Mouse (Mus musculus) lung, embryonic 15.5 days (tissue): ENCODE results near the gene Myo1a. TPM values are rescaled to one million over a fixed set of nuclear protein-coding genes. Genes with fewer than 3 reads are reported as not detected.
"Not testable (repeated sequence)": the region's sequence is repeated elsewhere in the genome, so short reads cannot be mapped to it uniquely, and the experiment has no call there.

Experiments
- ATAC-seq: fragments of 200-750 bp; cut with Nextera tagmentation; 2 replicates; pipeline ENCODE4 v1.8.0; 2017; ENCODE audit warnings: moderate number of reproducible peaks, borderline replicate concordance; ENCODE audit not compliant: low FRiP score, low TSS enrichment; ENCODE audit errors: extremely low read depth
- H3K27ac ChIP-seq: fragments of 300-500 bp; sonication (generic); 2 replicates; pipeline ENCODE4 v1.5.1; 2015; ENCODE audit warnings: moderate library complexity, mild to moderate bottlenecking, inconsistent platforms
- H3K27me3 ChIP-seq: fragments of 300-500 bp; sonication (generic); 2 replicates; pipeline ENCODE4 v1.6.1; 2015; ENCODE audit warnings: inconsistent platforms
- H3K36me3 ChIP-seq: fragments of 300-500 bp; sonication (generic); 2 replicates; pipeline ENCODE4 v1.6.1; 2015; ENCODE audit warnings: inconsistent platforms
- H3K4me1 ChIP-seq: fragments of 300-500 bp; sonication (generic); 2 replicates; pipeline ENCODE4 v1.6.1; 2015; ENCODE audit warnings: inconsistent platforms
- H3K4me2 ChIP-seq: fragments of 300-500 bp; sonication (generic); 2 replicates; pipeline ENCODE4 v1.6.1; 2015; ENCODE audit warnings: inconsistent platforms, mild to moderate bottlenecking, moderate library complexity
- H3K4me3 ChIP-seq: fragments of 300-500 bp; sonication (generic); 2 replicates; pipeline ENCODE4 v1.5.1; 2015; ENCODE audit warnings: mild to moderate bottlenecking, inconsistent platforms
- H3K9ac ChIP-seq: fragments of 300-500 bp; sonication (generic); 2 replicates; pipeline ENCODE4 v1.6.1; 2015; ENCODE audit warnings: inconsistent platforms
- H3K9me3 ChIP-seq: fragments of 300-500 bp; sonication (generic); 2 replicates; pipeline ENCODE4 v1.6.1; 2016; ENCODE audit warnings: inconsistent platforms
- WGBS: fragments of 180-500 bp; shearing (Covaris S2); methylation state at CpG from one replicate; pipeline ENCODE4 v1.1.7; 2015; 5-methylcytosine and 5-hydroxymethylcytosine counted together
- polyA plus RNA-seq: library from polyadenylated mRNA; unstranded; fragments of >200 nt; fragmentation: Nextera tagmentation; extraction: Ambion mirVana; gene quantifications from 2 replicates; pipeline ENCODE4 v1.2.1, GENCODE M21; 2015

The Myo1a gene
- 0.20 and 0.34 TPM in 2 replicates for polyA plus RNA-seq

DNA sequence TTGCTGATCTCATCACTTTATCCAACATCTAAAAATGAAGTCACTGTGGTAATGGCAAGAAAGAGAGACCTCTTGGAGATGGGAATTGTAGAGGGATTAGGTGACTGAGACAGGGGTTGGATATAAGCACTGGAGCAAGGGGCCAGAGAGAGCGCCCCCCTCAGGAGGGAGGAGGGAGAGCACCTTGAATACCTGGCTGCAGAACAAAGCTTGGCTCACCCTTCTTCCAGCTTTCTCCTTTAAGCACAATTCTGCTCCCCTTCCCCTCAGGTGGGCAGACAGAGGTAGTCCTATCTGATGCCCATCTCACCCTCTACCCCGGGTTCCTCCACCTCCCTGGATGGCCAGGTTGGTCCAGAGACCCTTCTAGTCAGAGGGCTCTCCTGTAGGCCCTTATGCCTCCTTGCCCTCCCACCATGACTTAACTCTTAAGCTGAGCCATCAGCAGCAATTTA lies at the start of gene Myo1a:
TSS of gene Myo1a (plus strand) at position 405 of the 455 bp plus-strand sequence.
- Histone ChIP-seq H3K9me3 (no peaks in the 10 kb centered on the region), H3K4me2 (no peak within 1 kb of the TSS), H3K4me3 (no peak within 1 kb of the TSS), H3K27ac (no peak within 1 kb of the TSS), H3K27me3 (no peaks in the 10 kb centered on the region), H3K4me1 (peaks cover 11% of the 10 kb centered on the region; the same call in 1 of the 2 replicates), H3K9ac (no peak within 1 kb of the TSS), H3K36me3 (no peaks in the 10 kb centered on the region)
- no peak for ATAC-seq
- 53% methylated on average over 2 of the region's 2 CpGs for WGBS

DNA sequence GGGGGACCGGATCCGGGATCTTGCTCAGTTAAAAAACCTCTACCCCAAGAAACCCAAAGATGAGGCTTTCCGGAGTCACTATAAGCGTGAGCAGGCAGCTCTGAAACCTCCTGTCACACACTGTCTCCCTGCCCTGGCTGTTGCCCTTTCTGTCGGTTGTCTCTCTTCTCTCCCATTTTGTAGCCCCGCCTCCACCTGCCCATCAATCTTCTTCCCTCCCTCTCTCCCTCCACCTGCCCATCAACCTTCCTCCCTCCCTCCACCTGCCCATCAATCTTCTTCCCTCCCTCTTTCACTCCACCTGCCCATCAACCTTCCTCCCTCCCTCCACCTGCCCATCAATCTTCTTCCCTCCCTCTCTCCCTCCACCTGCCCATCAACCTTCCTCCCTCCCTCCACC lies 47.4 kb upstream of the Myo1a start:
- not testable (repeated sequence) for ATAC-seq, H3K27me3 ChIP-seq, H3K4me2 ChIP-seq, H3K27ac ChIP-seq, H3K4me3 ChIP-seq, H3K9me3 ChIP-seq, H3K9ac ChIP-seq
- Histone ChIP-seq H3K4me1 (peaks cover 40% of the 10 kb centered on the region), H3K36me3 (peaks cover 63% of the 10 kb centered on the region; the same call in 1 of the 2 replicates)
- 56% methylated on average over 6 of the region's 6 CpGs for WGBS

DNA sequence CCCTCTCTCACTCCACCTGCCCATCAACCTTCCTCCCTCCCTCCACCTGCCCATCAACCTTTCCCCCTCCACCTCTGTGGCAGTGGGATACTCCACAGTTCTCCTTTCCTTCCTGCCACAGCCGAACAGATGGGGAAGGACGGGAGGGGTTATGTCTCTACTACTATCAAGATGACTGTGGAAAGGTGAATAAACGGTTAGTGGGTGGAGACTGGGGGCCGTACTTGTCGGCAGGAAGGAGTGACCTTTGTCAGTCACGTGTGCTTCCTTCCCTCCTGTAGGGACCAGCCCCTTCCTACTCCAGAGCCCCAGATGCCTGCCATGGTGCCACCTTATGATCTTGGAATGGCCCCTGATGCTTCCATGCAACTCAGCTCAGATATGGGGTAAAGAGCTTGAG lies 46.9 kb upstream of the Myo1a start:
- H3K9me3 ChIP-seq = no peaks in the 10 kb centered on the region
- ATAC-seq = no peak
- H3K4me3 ChIP-seq = no peak overlapping the region
- peaks cover 64% of the 10 kb centered on the region; the same call in 1 of the 2 replicates for H3K36me3 ChIP-seq
- WGBS = 14% methylated on average over 6 of the region's 6 CpGs
- no peak overlapping the region for H3K9ac ChIP-seq
- H3K27ac ChIP-seq = no peak overlapping the region
- peaks cover 40% of the 10 kb centered on the region for H3K4me1 ChIP-seq
- H3K27me3 ChIP-seq = no peaks in the 10 kb centered on the region
- H3K4me2 ChIP-seq = no peak overlapping the region; the same call in 1 of the 2 replicates

DNA sequence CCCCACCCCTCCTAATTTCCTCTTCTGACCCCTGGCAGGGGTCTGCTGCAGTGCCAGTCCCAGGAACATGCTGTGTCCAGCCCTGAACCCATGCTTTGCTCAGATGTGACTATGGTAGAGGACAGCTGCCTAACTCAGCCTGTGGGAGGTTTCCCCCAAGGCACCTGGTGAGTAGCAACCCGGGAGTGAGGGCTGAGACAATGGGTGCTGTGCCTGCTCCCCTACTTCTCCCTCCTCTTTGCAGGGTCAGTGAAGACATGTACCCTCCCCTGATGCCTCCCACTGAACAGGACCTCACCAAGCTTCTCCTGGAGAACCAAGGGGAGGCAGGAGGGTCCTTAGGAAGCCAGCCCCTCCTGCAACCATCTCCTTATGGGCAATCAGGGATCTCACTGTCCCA lies 45.4 kb upstream of the Myo1a start:
- ATAC-seq = no peak
- Histone ChIP-seq H3K4me1 (peaks cover 50% of the 10 kb centered on the region), H3K4me2 (no peak overlapping the region), H3K36me3 (peaks cover 61% of the 10 kb centered on the region), H3K27me3 (no peaks in the 10 kb centered on the region), H3K9me3 (no peaks in the 10 kb centered on the region), H3K4me3 (no peak overlapping the region), H3K27ac (no peak overlapping the region), H3K9ac (no peak overlapping the region)
- WGBS = 69% methylated on average over 1 of the region's 1 CpGs

DNA sequence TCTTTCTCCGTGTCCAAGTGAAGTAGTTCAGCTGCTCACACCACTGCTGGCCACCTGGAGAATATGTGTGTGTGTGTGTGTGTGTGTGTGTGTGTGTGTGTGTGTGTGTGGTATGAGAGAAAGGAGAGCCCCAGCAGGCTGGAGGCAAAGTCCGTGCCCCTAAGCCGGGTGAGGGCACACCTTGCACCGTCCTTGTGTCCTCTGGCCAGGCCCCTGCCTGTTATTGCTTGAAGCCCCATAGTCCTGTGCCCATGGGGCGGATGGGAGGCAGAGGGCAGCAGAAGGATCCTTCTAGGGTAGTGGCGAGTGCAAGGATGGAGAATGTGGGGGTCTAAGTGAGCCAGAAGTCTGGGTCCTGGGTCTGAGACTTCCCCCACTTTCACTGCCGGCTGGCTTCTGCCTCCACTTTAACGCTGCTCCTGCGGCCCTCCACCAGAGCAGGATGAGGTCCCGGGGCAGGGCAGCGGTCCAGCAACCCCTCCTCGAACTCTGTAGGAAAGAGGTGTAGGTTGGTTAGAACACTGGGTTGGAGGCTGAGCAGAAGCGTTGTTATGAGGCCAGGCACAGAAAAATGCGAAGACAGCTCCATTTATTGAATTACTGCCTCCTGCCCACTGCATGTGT lies 43.6 kb upstream of the Myo1a start:
- peaks cover 62% of the 10 kb centered on the region for H3K4me1 ChIP-seq
- peak overlapping the region; percentile 92 for H3K27ac ChIP-seq
- peaks cover 52% of the 10 kb centered on the region for H3K36me3 ChIP-seq
- peak overlapping the region; percentile 81 for H3K4me2 ChIP-seq
- H3K4me3 ChIP-seq = peak overlapping the region; percentile 27
- H3K9ac ChIP-seq = peak overlapping the region; percentile 30
- 17% methylated on average over 13 of the region's 14 CpGs for WGBS
- no peaks in the 10 kb centered on the region for H3K27me3 ChIP-seq
- ATAC-seq = no peak
- H3K9me3 ChIP-seq = no peaks in the 10 kb centered on the region

DNA sequence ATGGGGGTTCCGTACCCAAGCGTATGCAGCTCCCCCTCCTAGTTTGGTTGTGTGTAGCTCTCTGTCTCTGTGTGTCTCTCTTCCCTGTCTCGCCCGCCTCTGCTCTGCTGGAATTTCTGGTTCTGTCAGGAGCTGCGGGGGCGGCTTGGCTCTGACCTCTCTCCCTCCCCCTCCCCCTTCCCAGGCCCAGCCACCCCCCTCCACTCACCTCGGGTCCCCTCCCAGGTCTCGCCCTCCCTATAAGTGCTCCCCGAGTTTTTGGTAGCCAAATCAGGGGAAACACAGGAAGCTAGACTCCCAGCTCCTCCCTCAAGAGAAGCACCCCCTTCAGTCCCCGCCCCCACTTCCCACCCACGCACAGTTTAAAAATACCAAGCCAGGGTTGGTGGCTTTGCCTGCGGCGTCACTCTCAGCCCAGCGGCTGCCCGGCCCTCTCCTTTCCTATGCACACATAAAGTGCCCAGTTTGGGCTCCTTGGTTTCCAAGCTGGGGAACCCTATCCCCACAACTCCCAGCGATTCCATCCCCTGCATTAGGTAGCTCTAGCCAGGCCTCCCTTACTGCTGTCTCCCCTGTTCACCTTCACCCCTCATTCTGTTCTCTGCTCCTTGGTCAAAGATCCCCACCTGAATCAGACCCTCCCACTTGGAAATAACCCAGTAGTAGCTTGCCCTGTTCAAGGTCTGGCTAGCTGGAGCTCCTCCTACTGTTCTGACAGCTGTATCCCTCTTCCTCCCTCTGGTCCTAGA lies 42.9 kb upstream of the Myo1a start:
- H3K4me2 ChIP-seq = peak overlapping the region; percentile 81
- H3K4me1 ChIP-seq = peaks cover 65% of the 10 kb centered on the region
- no peaks in the 10 kb centered on the region for H3K27me3 ChIP-seq
- peak overlapping the region; percentile 30 for H3K9ac ChIP-seq
- WGBS = 4% methylated on average over 16 of the region's 16 CpGs
- H3K36me3 ChIP-seq = peaks cover 49% of the 10 kb centered on the region
- H3K27ac ChIP-seq = peak overlapping the region; percentile 92
- peak; percentile 52 for ATAC-seq
- H3K4me3 ChIP-seq = peak overlapping the region; percentile 27
- no peaks in the 10 kb centered on the region for H3K9me3 ChIP-seq

DNA sequence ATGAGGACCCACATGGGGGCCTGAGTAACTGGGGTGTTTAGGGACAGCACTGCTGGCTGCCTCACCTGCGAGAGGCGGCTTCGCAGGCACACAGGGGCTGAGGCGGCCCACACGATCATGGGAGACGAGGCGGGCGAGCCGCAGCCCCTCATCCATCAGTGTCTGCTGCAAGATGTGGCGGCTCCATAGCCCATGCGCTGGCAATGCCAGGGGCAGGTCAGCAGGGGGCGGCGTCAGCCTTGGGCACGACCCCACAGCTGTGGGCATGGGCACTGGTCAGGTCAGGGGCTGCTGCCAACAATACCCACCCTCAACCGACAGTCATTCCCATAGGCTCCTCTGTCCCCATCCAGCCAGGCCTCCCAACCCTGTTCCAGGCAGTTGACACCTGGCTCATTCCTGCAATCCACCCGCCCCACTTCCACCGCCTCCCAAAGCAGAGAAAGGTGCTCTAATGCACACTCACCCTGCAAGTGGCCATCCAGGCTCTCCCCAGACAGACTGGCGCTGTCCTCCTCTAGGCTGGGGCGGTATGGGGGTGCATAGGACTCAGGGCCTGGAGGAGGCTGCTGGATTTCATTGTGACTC lies 42.2 kb upstream of the Myo1a start:
- H3K9ac ChIP-seq = peak overlapping the region; percentile 25
- peak overlapping the region; percentile 81 for H3K4me2 ChIP-seq
- no peak for ATAC-seq
- H3K4me1 ChIP-seq = peaks cover 68% of the 10 kb centered on the region
- H3K27ac ChIP-seq = peak overlapping the region; percentile 92
- peak overlapping the region; percentile 27 for H3K4me3 ChIP-seq
- H3K27me3 ChIP-seq = no peaks in the 10 kb centered on the region
- peaks cover 46% of the 10 kb centered on the region for H3K36me3 ChIP-seq
- WGBS = 24% methylated on average over 19 of the region's 19 CpGs
- no peaks in the 10 kb centered on the region for H3K9me3 ChIP-seq

DNA sequence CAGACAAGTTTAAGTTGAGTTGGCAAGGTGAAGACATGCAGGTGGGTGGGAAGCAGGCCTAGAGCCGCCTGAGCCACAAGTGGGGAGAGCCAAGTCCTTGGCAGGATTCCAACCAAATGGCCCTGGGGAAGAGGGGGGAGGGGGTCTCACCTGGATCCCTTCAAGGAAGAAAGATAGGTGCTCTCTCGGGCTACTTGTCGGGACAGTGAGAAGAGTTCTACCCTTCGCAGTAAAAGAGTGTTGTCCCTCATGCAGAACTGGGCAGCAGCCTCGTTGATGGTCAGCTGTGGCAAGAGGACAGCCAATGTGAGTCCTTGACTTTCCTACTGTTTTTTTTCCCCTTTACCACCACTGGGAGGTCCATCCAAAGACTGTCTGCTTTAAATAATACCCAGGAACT lies 41.4 kb upstream of the Myo1a start:
- Histone ChIP-seq H3K4me2 (peak overlapping the region; percentile 81), H3K27ac (peak overlapping the region; percentile 92), H3K9me3 (no peaks in the 10 kb centered on the region), H3K4me3 (0 out of 2 replicates have a peak overlapping the region, but pooled peaks have one; percentile 27), H3K9ac (no peak overlapping the region), H3K36me3 (peaks cover 42% of the 10 kb centered on the region), H3K27me3 (no peaks in the 10 kb centered on the region), H3K4me1 (peaks cover 64% of the 10 kb centered on the region)
- no peak for ATAC-seq
- 22% methylated on average over 5 of the region's 5 CpGs for WGBS

DNA sequence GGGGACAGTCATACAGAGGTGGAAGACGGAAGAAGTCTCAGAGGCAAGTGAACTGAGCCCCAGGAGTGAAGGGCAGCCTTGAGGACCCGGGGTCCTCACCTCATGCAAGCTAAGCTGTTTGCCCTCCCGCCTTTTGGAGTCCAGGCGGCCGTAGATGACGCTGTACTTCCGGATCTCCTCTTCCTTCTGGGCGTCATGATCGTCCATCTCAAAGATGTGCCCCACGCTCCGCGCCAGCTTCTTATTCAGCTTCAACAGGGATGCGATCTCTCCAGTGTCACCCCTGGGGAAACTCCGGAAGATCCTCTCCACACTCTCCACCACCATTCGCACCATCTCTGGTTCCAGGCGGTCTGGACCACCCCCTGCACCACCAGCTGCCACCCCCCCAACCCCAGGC lies 40.8 kb upstream of the Myo1a start:
- H3K4me3 ChIP-seq = peak overlapping the region; percentile 75
- H3K27me3 ChIP-seq = no peaks in the 10 kb centered on the region
- no peaks in the 10 kb centered on the region for H3K9me3 ChIP-seq
- peak overlapping the region; percentile 29; the same call in 1 of the 2 replicates for H3K9ac ChIP-seq
- H3K36me3 ChIP-seq = peaks cover 39% of the 10 kb centered on the region
- peak overlapping the region; percentile 81 for H3K4me2 ChIP-seq
- peak overlapping the region; percentile 92 for H3K27ac ChIP-seq
- ATAC-seq = no peak
- peaks cover 68% of the 10 kb centered on the region for H3K4me1 ChIP-seq
- WGBS = 43% methylated on average over 16 of the region's 16 CpGs

DNA sequence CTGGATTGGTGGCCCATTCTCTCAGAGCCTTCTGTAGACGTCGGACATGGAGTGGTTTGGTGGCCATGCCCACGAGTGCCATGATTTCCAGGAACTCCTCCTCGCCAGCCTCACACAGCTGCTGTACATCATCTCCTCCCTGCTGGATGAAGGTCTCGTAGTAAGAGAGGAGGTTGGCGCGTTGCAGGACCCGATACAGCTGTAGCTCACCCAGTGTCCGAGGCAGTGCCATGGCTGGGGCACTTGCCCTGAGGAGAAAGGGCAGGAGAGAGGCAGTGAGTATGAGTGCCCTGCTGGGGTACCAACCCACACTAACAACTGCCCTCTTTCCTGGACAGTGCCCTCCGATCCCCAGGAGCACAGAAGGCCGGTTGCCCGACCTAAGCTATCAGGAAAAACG lies 40.1 kb upstream of the Myo1a start:
- H3K4me1 ChIP-seq = peaks cover 71% of the 10 kb centered on the region
- H3K27ac ChIP-seq = peak overlapping the region; percentile 2; the same call in 1 of the 2 replicates
- WGBS = 42% methylated on average over 13 of the region's 13 CpGs

DNA sequence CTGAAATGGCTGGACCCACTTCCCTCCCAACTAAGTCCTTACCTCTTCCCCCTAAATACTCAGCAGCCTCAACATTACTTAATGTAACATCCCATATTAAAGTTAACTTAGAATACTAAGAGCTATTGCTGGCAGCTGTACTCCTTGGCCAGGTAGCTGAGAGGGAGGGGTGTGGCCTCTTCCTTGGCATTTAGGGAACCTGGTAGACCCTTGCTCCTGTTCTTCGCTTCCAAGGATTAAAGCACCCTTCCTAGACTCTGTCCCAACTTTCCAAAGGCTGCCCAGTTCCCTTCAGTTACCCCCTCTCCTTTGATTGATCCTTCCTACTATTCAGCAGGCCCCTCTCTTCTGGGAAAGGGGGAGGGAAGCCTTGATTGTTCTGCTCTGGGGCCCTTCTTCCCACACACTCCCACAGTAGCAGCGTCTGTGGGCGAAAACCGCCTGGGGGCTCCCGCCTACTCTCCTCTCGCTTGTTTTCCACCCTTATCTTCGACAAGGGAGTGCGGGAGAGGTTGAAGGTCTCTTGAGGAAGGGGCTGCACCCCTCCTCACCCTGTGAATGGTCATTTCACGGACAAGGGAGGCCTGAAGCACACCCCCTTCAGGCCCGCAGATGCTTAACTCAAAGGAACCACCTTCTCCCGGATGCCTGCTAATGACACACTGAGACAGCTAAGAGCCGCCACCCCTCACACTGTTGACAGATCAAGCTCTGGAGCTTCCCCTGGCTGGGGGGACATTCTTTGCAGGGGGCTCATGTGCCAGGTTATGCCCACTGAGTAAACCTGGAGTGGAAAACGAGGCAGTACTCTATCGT lies 39.4 kb upstream of the Myo1a start:
- Histone ChIP-seq H3K4me3 (peak overlapping the region; percentile 75), H3K36me3 (peaks cover 26% of the 10 kb centered on the region), H3K27me3 (no peaks in the 10 kb centered on the region), H3K9me3 (no peaks in the 10 kb centered on the region), H3K9ac (peak overlapping the region; percentile 88), H3K4me1 (peaks cover 72% of the 10 kb centered on the region), H3K4me2 (peak overlapping the region; percentile 81), H3K27ac (peak overlapping the region; percentile 100)
- ATAC-seq = no peak
- WGBS = 5% methylated on average over 14 of the region's 14 CpGs

More for the DNA sequence above, 40.1 kb upstream of the Myo1a start:
- Histone ChIP-seq H3K9me3 (no peaks in the 10 kb centered on the region), H3K9ac (peak overlapping the region; percentile 88; the same call in 1 of the 2 replicates), H3K27me3 (no peaks in the 10 kb centered on the region), H3K4me2 (peak overlapping the region; percentile 81), H3K36me3 (peaks cover 32% of the 10 kb centered on the region), H3K4me3 (peak overlapping the region; percentile 75)
- no peak for ATAC-seq
